Mouse (Mus musculus) embryonic stem cell, embryonic (primary cell): ENCODE data around the gene Vmn1r65.
"Not testable (repeated sequence)": the region's sequence is repeated elsewhere in the genome, so short reads cannot be mapped to it uniquely, and the experiment has no call there.

ENCODE experiments used
- CTCF ChIA-PET, 4 experiments: fragments of 300-600 bp in 2 of 4; fragments of 350-600 bp in 2 of 4; sonication (Branson Sonifier 250); formaldehyde crosslinking; loops; one replicate each; lab custom pipeline; 2022; ENCODE audit warnings: inconsistent platforms in 2 of 4; lab: Charles Lee
- POLR2A ChIA-PET, 4 experiments: fragments of 300-600 bp in 2 of 4; fragments of 350-600 bp in 2 of 4; sonication (Branson Sonifier 250); formaldehyde crosslinking; loops; one replicate each; lab custom pipeline; 2022; ENCODE audit warnings: antibody characterized with exemption in 4 of 4, inconsistent platforms in 1 of 4; lab: Charles Lee

Vmn1r65 gene

GRCm38 (mm10) chr7:6010910-6011309 is at the start of gene Vmn1r65:
Gene Vmn1r65, minus strand, starts transcription at chr7:6011010.
- ChIA-PET CTCF (no interaction called here), POLR2A (no interaction called here)

DNA sequence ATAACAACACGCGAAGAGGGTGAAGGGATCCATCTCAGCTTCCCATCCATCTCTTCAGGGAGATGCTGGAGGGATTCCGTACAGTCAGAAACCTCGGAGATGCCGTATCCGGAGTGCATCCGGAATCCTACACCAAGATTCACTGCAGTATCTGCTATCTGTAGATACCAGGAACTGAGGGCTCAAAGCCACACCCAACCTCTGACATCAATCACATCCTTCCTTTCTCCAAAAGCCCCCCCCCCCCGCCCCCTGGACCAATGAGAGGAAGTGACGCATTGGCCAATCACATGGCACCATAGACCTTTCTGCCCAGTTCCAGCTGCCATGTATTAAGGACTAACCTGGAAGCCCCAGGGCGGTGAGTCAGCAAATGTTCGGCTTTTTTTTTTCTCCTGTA is 34.1 kb upstream of the Vmn1r65 start, which contains the start of gene Nlrp4c:
Gene Nlrp4c, plus strand, starts transcription at position 301 of the 400 bp plus-strand sequence.
- ChIA-PET CTCF (no interaction called here), POLR2A (no interaction called here)

DNA sequence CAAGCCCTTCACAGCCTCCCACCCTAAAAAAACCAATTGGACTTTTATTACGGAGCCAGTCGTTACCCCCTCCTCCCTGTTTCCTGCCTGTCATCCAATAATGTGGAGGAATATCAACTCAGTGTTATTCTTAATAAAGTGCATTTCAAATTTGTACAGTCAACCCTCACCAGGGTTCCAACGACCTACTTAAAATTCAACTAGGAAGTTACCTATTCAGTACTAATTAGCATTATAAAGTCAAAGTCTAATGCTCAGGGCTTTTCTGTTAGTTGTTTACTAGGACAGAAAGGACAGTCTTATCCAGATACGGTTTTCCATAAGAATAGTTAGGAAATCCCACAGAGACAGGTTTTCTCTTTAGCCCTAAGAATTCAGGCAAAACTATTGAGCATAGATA is 28.4 kb downstream of the Vmn1r65 start:
- POLR2A ChIA-PET, CTCF ChIA-PET: not testable (repeated sequence)

- CTCF ChIA-PET, POLR2A ChIA-PET: not testable (repeated sequence)
Measured at GRCm38 (mm10) chr7:5972546-5972945, 38.3 kb downstream of the Vmn1r65 start.
